ENCODE assay signal across 17 mouse cellular contexts in the genomic region with DNA sequence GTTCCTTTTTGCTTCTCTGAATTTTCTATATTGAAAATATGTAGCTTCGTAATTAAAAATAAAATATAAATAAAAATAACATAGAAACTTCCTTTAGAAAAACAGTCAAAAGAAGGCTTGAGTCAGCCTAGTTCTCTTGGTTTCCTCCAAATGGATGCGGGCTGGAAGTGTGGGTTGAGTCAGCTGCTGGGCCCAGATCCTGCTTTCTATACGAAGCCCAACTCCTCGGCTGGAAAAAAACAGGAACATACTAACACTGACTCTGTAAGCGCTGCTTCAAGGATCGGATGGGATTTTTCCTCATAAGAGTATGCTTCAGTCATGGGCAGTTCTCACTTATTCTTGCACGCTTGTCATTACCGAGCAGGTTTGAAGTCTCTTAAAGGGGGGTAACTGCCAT.
"Had no signal": no experiment of that assay in that cellular context is flagged by ENCODE, and none has a peak within 500 bp of the region (broad histone marks: within the 10 kb centered on the region; RNA-seq: fewer than 3 reads in every experiment).

No protein-coding gene starts in this region.

- H3K27ac ChIP-seq: intestine, embryonic 15.5 days; kidney, embryonic 15.5 days; limb, embryonic 10.5 days; limb, embryonic 13.5 days; liver, embryonic 13.5 days; stomach, embryonic 15.5 days had no signal

- H3K4me1 ChIP-seq: intestine, embryonic 15.5 days; kidney, embryonic 15.5 days; liver, embryonic 13.5 days had no signal

- H3K4me3 ChIP-seq: intestine, embryonic 15.5 days; kidney, embryonic 15.5 days; limb, embryonic 10.5 days; limb, embryonic 13.5 days; liver, embryonic 13.5 days; stomach, embryonic 15.5 days had no signal

- H3K9me3 ChIP-seq: intestine, embryonic 15.5 days; kidney, embryonic 15.5 days; limb, embryonic 10.5 days; limb, embryonic 13.5 days; liver, embryonic 13.5 days; stomach, embryonic 15.5 days had no signal

- ATAC-seq: intestine, embryonic 15.5 days had no signal

- H3K27me3 ChIP-seq: intestine, embryonic 15.5 days; kidney, embryonic 15.5 days; limb, embryonic 13.5 days; liver, embryonic 13.5 days; stomach, embryonic 15.5 days had no signal

- H3K36me3 ChIP-seq: intestine, embryonic 15.5 days; kidney, embryonic 15.5 days; limb, embryonic 10.5 days; liver, embryonic 13.5 days; stomach, embryonic 15.5 days had no signal

- DNase-seq: kidney, adult 11 months; kidney, adult 8-10 months; kidney, postnatal 10 days; kidney, postnatal 36 days; liver, embryonic 13.5 days; lung, adult 2 months; lung, postnatal 14 days; lung, postnatal 4 days; midbrain, embryonic 14.5 days; spleen, adult 18-20 months; thymus, adult 18-20 months; thymus, postnatal 36 days had no signal
